In the genomic region with DNA sequence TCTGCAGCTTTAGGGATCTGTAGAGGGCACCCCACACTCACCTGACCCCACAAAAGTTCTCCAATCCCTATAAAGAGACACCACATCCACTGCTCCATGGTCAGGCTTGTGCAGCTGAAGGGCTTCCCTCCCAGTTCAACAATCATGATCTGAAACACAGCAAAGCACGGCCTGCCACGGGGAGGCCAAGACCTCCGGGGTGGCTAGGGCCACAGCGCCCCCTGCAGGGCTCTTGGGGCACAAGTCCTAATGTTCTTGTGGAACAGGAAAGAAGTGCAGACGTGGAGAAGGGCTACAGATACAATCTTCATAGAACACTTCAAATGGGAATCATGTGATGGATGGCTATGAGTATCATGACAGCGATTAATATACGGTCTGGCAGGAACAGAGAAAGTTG, we compare ENCODE assay signal across 8 mouse cellular contexts. TPM values are rescaled to one million over a fixed set of nuclear protein-coding genes. Genes with fewer than 3 reads are reported as not detected.
A peak's percentile ranks its signal among the peaks of the same experiment; 100 is the strongest.
DNase-seq lines count a peak whose midpoint lies in the region.

No protein-coding gene starts in this region.

- DNase-seq in adrenal gland, adult (ENCODE audit: inconsistent age in 2 of 2, low spot score in 1 of 2), result peak; percentile 30 to 44
- DNase-seq in adrenal gland, adult 8-10 months, result no peak
- peak; percentile 22 for DNase-seq in right cerebral cortex, postnatal 4 days
- DNase-seq in right cerebral cortex, postnatal 36 days (ENCODE audit: low spot score in 2 of 2), result no peak
- DNase-seq in gastrocnemius, adult 8-10 months (ENCODE audit: low spot score in 2 of 2), result peak; percentile 25 to 35
- peak; percentile 42 to 48 for DNase-seq in lung, adult 18-20 months
- DNase-seq in spleen, postnatal 4 days (ENCODE audit: low spot score in 2 of 2), result peak; percentile 73 to 88
- DNase-seq in layer of hippocampus, postnatal 36 days, result no peak

RNA-seq across cellular contexts. Expression of a gene that starts 26.6 kb away (rescaled TPM):
- under 1 TPM in 3 of 4 experiments, not detected in 1; 0.45 to 0.65 (median 0.62) TPM for total RNA-seq in adrenal gland, adult 8-10 months (2022)
- not detected for total RNA-seq in gastrocnemius, adult 8-10 months (2022)
- not detected for total RNA-seq in layer of hippocampus, postnatal 36 days (2021)

RNA-seq across cellular contexts. Expression of a gene that starts 55.3 kb away (rescaled TPM):
- 10 to 100 TPM; 23.4 to 37.3 (median 27.2) TPM for total RNA-seq in adrenal gland, adult 8-10 months (2022)
- 10 to 100 TPM; 25.4 to 32.7 (median 26.1) TPM for total RNA-seq in gastrocnemius, adult 8-10 months (2022)
- total RNA-seq in layer of hippocampus, postnatal 36 days (2021), result 10 to 100 TPM; 28.2 to 29.1 TPM

RNA-seq across cellular contexts. Expression of a gene that starts 55.8 kb away (rescaled TPM):
- total RNA-seq in adrenal gland, adult 8-10 months (2022), result 10 to 100 TPM in 3 of 4 experiments, 1 to 10 TPM in 1; 8.8 to 25.1 (median 17.5) TPM
- total RNA-seq in gastrocnemius, adult 8-10 months (2022), result 1 to 10 TPM; 5.3 to 9.9 (median 8.6) TPM
- total RNA-seq in layer of hippocampus, postnatal 36 days (2021), result 10 to 100 TPM in 1 of 2 experiments, 1 to 10 TPM in 1; 7.9 to 11.5 TPM

Comparison
In these comparisons a context has a peak if more than half of its experiments do, and no peak if none do; other contexts are left out.
1. DNase-seq: peak in adrenal gland, adult (2 of 2), right cerebral cortex, postnatal 4 days (single experiment), gastrocnemius, adult 8-10 months (2 of 2), lung, adult 18-20 months (2 of 2) and spleen, postnatal 4 days (2 of 2); none in adrenal gland, adult 8-10 months (single experiment), right cerebral cortex, postnatal 36 days (0 of 2) and layer of hippocampus, postnatal 36 days (0 of 2).